Mouse (Mus musculus): ENCODE measurements at regions not wholly inside any gene's neighbourhood (a gene's known extent, or its start where the extent isn't known, plus 50 kb on each side); places are given as distances from the start of the nearest gene placed in this dataset.

DNA sequence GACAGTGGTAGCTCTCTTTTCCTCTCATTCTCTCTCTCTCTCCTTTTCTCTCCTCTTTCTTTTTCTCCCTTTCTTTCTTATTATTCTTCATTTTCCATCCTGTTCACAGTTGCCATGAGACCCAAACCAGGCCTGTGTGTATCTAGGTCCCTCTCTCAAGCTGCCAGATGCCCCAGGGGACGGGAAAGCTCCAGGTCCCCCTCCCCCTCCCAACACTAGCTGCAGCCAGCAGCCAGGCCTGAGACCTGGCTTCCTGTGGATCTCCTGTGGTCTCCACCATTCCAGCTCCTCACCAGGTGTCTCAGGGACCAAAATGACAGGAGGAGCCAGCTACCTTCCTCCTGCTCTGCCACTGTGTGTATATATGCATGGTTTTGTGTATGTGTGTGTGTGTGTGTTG, 56.6 kb upstream of the Unc5a start:
- Histone ChIP-seq H3K4me1 (ENCODE audit: control insufficient read depth, insufficient read depth, low read length) (peaks cover 1% of the 10 kb centered on the region; the same call in 1 of the 2 replicates), H3K4me3 (ENCODE audit: insufficient read depth, low read length) (no peak overlapping the region), H3K27ac (ENCODE audit: insufficient read depth, low read length) (no peak overlapping the region)
- TF ChIP-seq POLR2A (IDR thresholded peaks at IDR 0.05; ENCODE audit: extremely low read depth, insufficient read depth, low read length), result no peak
- no peak for TF ChIP-seq CTCF (IDR thresholded peaks at IDR 0.05; ENCODE audit: extremely low read depth, insufficient read depth, low read length)

- H3K4me1 ChIP-seq (ENCODE audit: control insufficient read depth, insufficient read depth, low read length), result peaks cover 1% of the 10 kb centered on the region; the same call in 1 of the 2 replicates
- TF ChIP-seq POLR2A (IDR thresholded peaks at IDR 0.05; ENCODE audit: extremely low read depth, insufficient read depth, low read length) (no peak), CTCF (IDR thresholded peaks at IDR 0.05; ENCODE audit: extremely low read depth, insufficient read depth, low read length) (no peak)
- H3K4me3 ChIP-seq (ENCODE audit: insufficient read depth, low read length), result no peak overlapping the region
- H3K27ac ChIP-seq (ENCODE audit: insufficient read depth, low read length), result no peak overlapping the region
Observed at GRCm38 (mm10) chr13:54893651-54894050, 55.6 kb upstream of the Unc5a start.

GRCm38 (mm10) chr13:54895981-54896380, 53.2 kb upstream of the Unc5a start:
- Histone ChIP-seq H3K4me3 (ENCODE audit: insufficient read depth, low read length) (no peak overlapping the region), H3K27ac (ENCODE audit: insufficient read depth, low read length) (no peak overlapping the region), H3K4me1 (ENCODE audit: control insufficient read depth, insufficient read depth, low read length) (peaks cover 1% of the 10 kb centered on the region; the same call in 1 of the 2 replicates)
- TF ChIP-seq CTCF (IDR thresholded peaks at IDR 0.05; ENCODE audit: extremely low read depth, insufficient read depth, low read length), result no peak
- TF ChIP-seq POLR2A (IDR thresholded peaks at IDR 0.05; ENCODE audit: extremely low read depth, insufficient read depth, low read length), result no peak

Measured in cortical plate, adult 2 months (tissue).